Mouse (Mus musculus) adrenal gland (tissue): ENCODE measurements at regions not wholly inside any gene's neighbourhood (a gene's known extent, or its start where the extent isn't known, plus 50 kb on each side); places are given as distances from the start of the nearest gene placed in this dataset.

ENCODE experiments used
- intact Hi-C: fragments of 180-260 bp; cut with DNase I; formaldehyde crosslinking; loops from one replicate; pipeline ENCODE4 v1.15.1; 2025

GRCm38 (mm10) chr8:82702044-82702443, 71.9 kb downstream of the Zfp330 start:
- intact Hi-C loops: no loop called here

- intact Hi-C loops: no loop called here
Observed at GRCm38 (mm10) chr8:82700471-82700870, 73.5 kb downstream of the Zfp330 start.

- intact Hi-C loops: no loop called here
Observed at GRCm38 (mm10) chr8:82699221-82699620, 74.7 kb downstream of the Zfp330 start.

- intact Hi-C loops: no loop called here
Observed at GRCm38 (mm10) chr8:82698071-82698470, 75.9 kb downstream of the Zfp330 start.

- intact Hi-C loops: no loop called here
Observed at GRCm38 (mm10) chr8:82693086-82693485, 80.9 kb downstream of the Zfp330 start.

- intact Hi-C loops: loop anchor here (1.0 kb wide), 1 partner anchor 338 kb away; no protein-coding TSS in a partner anchor
Observed at GRCm38 (mm10) chr8:82689322-82689721, 84.6 kb downstream of the Zfp330 start.

GRCm38 (mm10) chr8:82685966-82686365, 88.0 kb downstream of the Zfp330 start:
- intact Hi-C loops: no loop called here

- intact Hi-C loops: no loop called here
Observed at GRCm38 (mm10) chr8:82678793-82679192, 95.2 kb downstream of the Zfp330 start.

GRCm38 (mm10) chr8:82677781-82678180, 96.2 kb downstream of the Zfp330 start:
- intact Hi-C loops: no loop called here

- intact Hi-C loops: no loop called here
Observed at GRCm38 (mm10) chr8:82669241-82669640, 104.7 kb downstream of the Zfp330 start.

- intact Hi-C loops: no loop called here
Observed at GRCm38 (mm10) chr8:82665131-82665530, 108.8 kb downstream of the Zfp330 start.

- intact Hi-C loops: no loop called here
Observed at GRCm38 (mm10) chr8:82640502-82640901, 133.5 kb downstream of the Zfp330 start.

- intact Hi-C loops: no loop called here
Observed at GRCm38 (mm10) chr8:82630486-82630885, 143.5 kb downstream of the Zfp330 start.

GRCm38 (mm10) chr8:82623791-82624431, 150.0 kb downstream of the Zfp330 start:
- intact Hi-C loops: no loop called here

GRCm38 (mm10) chr8:82618668-82619067, 155.3 kb downstream of the Zfp330 start:
- intact Hi-C loops: no loop called here

- intact Hi-C loops: no loop called here
Observed at GRCm38 (mm10) chr8:82601556-82601955, 172.4 kb downstream of the Zfp330 start.

GRCm38 (mm10) chr8:82573434-82573833, 170.4 kb upstream of the Il15 start:
- intact Hi-C loops: no loop called here

- intact Hi-C loops: no loop called here
Observed at GRCm38 (mm10) chr8:82538121-82538520, 135.1 kb upstream of the Il15 start.

GRCm38 (mm10) chr8:82529153-82529552, 126.1 kb upstream of the Il15 start:
- intact Hi-C loops: no loop called here

GRCm38 (mm10) chr8:82523866-82524265, 120.8 kb upstream of the Il15 start:
- intact Hi-C loops: no loop called here

GRCm38 (mm10) chr8:82498496-82498895, 95.5 kb upstream of the Il15 start:
- intact Hi-C loops: no loop called here

- intact Hi-C loops: loop anchor here (10.0 kb wide), 1 partner anchor 103 kb away; no protein-coding TSS in a partner anchor
Observed at GRCm38 (mm10) chr8:82477856-82478255, 74.8 kb upstream of the Il15 start.

- intact Hi-C loops: loop anchor here (10.0 kb wide), 1 partner anchor 103 kb away; no protein-coding TSS in a partner anchor
Observed at GRCm38 (mm10) chr8:82477426-82477769, 74.4 kb upstream of the Il15 start.
